Mouse (Mus musculus) ovary, postnatal 10 days (tissue): ENCODE data around the gene Epn1.
A peak's percentile ranks its signal among the peaks of the same experiment; 100 is the strongest.

Experiments
- DNase-seq: peaks from one replicate; pipeline ENCODE4 v3.0.0; 2022; ENCODE audit warnings: low spot score

Gene Epn1

GRCm38 (mm10) chr7:5080010-5080751, at the start of gene Epn1:
Gene Epn1 (plus strand): TSS chr7:5080235.
- DNase-seq: peak; percentile 91

DNA sequence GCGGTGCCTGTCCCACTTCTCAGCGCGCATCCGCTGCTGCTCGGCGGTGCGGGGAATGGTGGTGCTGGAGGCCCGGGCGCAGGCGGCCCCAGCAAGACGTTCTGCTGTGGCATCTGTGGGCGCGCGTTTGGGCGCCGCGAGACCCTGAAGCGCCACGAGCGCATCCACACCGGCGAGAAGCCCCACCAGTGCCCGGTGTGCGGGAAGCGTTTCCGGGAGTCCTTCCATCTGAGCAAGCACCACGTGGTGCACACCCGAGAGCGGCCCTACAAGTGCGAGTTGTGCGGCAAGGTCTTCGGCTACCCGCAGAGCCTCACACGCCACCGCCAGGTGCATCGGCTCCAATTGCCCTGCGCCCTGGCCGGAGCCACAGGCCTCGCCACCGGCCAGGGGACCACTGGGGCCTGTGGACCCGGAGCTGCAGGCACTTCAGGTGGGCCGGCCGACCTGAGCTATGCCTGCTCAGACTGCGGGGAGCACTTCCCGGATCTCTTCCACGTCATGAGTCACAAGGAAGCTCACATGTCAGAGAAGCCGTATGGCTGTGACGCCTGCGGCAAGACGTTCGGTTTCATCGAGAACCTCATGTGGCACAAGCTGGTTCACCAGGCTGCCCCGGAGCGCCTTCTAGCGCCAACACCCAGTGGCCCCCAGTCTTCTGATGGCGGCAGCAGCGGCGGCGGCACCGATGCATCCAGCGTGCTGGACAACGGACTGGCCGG, 49.3 kb upstream of the Epn1 start:
- no peak for DNase-seq

- no peak for DNase-seq
These were observed 48.5 kb upstream of the Epn1 start for GRCm38 (mm10) chr7:5031496-5031895.

GRCm38 (mm10) chr7:5033818-5034217, 46.2 kb upstream of the Epn1 start, which contains the start of gene 4632433K11Rik:
Gene 4632433K11Rik (plus strand): TSS chr7:5034118.
- no peak for DNase-seq

- no peak for DNase-seq
These were observed 44.4 kb upstream of the Epn1 start for GRCm38 (mm10) chr7:5035628-5036027.

- DNase-seq: no peak
These were observed 43.9 kb upstream of the Epn1 start for GRCm38 (mm10) chr7:5036136-5036535.

DNA sequence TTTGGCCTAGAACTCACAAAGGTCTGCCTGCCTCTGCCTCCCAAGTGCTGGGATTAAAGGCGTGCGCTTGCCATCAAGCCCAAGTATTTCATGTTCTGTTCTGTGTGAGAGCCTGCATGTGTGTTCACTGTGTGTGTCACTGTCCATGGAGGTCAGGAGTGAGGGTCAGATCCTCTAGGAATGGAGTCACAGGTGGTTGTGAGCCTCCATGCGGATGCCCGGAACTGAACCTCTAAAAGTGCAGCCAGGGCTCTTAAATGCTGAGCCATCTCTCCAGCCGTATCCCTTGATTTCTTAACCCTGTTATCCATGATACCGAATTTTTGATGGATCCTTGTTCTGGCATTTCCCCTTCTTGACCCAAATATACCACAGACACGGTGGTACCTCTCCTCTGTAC, 43.0 kb upstream of the Epn1 start:
- no peak for DNase-seq

DNA sequence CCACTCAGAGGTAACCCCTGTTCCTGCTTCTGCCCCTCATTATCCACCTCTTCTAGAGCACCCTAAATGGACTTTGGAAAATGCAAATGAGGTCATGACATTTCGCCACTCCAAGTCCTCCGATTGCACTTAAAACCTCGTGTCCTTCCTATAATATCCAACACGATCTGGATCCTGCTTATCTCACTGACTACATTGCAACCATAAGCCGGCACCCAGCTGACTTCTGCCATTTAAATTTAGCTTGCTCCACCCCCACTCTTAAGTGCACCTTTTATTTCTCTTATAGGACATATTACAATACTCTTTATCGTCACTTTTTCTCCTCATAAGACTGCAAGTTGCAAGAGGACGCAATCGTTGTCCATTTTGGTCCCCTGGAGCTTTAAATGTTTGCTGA, 42.6 kb upstream of the Epn1 start:
- no peak for DNase-seq

DNA sequence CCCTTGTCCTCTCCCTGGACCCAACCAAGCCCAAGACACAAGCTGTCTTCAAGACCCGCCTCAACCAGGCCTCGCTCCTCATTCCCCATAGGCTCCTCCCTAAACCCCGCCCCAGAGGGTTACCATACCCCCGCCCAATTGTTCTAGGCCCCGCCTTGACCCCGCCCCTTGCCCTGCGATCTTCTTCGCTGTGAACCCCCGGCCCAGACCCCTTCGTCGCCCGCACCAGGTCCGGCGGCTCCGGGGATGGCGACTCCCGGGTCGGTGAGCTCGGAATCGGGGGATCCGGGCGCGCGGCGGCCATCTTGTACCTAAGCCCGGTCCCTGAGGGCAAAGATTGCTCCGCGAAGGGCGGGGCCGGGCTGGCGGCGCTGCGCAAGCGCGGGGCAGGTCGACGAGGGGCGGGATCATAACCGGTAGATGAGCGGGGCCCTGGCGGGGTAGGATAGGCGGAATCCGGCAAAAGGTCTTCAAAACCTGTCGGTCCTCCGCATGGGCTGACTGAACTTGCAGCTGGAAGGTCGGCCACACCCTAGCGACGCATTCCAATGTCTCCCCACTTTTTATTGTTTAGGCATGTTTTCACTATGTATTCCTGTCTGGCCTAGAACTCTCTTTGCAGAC, 41.8 kb upstream of the Epn1 start, which contains the start of gene Zfp784:
Gene Zfp784, minus strand, starts transcription at position 338 of the 624 bp plus-strand sequence.
- peak; percentile 90 for DNase-seq

DNA sequence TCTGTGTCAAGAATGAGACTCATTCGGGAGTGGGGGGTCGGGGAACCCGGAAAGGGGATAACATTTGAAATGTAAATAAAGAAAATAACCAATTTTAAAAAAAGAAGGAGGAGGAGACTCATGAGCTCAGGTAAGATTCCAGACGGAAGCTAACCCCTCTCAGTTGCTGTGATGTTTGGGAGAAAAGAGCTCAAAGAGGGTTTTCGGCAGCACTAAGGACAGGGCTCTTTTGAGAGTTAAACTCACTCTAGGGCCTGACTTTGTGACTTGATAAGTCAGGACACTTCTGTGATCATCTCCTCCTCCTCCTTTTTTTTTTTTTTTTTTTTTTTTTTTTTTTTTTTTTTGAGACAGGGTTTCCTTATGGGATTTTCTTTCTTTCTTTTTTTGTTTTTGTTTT, 41.1 kb upstream of the Epn1 start:
- no peak for DNase-seq

DNA sequence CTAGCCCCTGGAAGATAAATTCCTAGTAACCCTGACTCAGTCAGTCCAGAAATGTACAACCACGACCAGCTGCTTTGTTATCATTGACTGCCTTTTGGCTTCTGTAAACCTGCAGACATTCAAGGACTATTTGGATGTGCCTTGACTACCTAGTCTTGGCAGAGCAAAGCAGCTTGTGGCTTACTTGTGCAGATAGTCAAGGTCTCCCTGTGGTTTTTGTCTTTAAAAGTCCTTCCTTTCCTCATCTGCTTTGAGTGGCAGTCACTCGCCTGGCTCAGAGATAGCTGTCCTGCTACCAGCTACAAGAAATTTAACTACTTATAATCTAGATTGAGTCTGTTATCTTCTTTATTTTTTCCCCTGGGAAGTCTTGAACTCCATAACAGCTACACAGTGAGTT, 35.1 kb upstream of the Epn1 start:
- no peak for DNase-seq

- DNase-seq: no peak
These were observed 33.9 kb upstream of the Epn1 start for GRCm38 (mm10) chr7:5046112-5046511.

- DNase-seq: no peak
These were observed 32.7 kb upstream of the Epn1 start for GRCm38 (mm10) chr7:5047313-5047712.

GRCm38 (mm10) chr7:5051193-5052192, 28.5 kb upstream of the Epn1 start, which contains the start of gene Zfp580:
Gene Zfp580 (plus strand): TSS chr7:5051538.
- DNase-seq: peak; percentile 69

- no peak for DNase-seq
These were observed 27.6 kb upstream of the Epn1 start for GRCm38 (mm10) chr7:5052438-5052837.

DNA sequence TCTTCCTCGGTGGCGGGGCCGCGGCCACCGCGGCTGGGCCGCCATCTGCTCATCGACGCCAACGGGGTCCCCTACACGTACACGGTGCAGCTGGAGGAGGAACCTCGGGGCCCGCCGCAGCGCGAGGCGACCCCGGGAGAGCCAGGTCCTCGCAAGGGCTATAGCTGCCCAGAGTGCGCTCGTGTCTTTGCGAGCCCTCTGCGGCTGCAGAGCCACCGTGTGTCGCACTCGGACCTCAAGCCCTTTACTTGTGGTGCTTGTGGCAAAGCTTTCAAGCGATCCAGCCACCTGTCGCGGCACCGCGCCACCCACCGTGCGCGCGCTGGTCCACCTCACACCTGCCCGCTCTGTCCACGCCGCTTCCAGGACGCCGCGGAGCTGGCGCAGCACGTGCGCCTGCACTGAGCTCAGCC, 27.1 kb upstream of the Epn1 start:
- no peak for DNase-seq

DNA sequence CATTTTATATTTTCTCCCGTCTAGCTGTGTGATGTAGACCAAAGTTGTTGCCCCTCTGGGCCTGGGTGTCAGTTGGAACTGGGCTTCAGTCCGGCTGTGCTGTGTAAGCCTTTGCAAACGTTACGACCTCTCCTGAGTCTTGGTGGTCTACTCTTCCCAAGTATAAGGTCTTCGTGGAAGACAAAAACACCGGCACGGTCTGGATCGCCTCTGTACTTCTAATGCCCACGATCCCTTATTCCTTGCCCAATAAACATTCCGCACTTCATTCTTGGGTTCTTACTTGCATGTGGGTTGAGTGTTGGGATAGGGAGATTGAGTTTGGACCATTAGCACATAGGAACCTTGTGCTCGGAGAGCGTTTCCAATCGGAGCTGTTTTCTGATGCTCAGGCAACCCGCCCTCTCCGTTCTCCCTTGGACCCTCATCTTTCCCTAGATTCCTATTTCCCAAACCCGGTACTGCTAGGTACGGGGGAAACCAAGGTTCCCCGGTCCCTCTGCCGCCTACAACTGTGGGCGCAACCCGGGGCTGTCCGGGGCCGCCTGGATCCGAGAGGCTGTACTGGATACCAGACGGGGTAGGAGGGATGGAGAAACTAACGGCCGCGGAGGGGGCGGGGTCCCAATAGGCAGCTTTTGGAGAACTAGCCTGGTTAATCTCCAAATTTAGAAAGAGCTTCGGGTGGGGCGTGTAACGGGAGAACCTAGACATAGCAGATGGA, 26.4 kb upstream of the Epn1 start:
- DNase-seq: no peak

GRCm38 (mm10) chr7:5056651-5057263, 23.3 kb upstream of the Epn1 start:
- DNase-seq: no peak

GRCm38 (mm10) chr7:5057381-5057780, 22.7 kb upstream of the Epn1 start:
- DNase-seq: no peak

DNA sequence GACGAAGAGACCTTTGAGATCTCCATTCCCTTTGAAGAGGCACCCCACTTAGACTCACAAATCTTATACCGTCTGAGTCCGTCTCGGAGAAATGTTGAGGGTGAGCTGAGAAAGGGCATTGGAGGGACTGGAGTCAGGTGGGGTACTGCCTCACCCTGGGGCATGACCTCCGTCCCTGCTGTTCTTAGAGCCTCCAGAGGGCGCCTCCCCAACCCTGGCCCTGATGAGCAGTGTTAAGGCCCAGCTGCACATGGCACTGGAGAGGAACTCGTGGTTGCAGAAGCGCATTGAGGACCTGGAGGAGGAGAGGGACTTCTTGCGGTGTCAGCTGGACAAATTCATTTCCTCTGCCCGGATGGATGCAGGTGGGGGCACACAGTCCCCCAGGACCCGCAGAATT, 22.2 kb upstream of the Epn1 start:
- no peak for DNase-seq

GRCm38 (mm10) chr7:5058631-5059030, 21.4 kb upstream of the Epn1 start:
- DNase-seq: no peak
